Mouse (Mus musculus) left cerebral cortex, postnatal 4 days (tissue): ENCODE data around the gene Prr5. TPM values are rescaled to one million over a fixed set of nuclear protein-coding genes. Genes with fewer than 3 reads are reported as not detected.

ENCODE experiments used
- DNase-seq: peaks from one replicate; pipeline ENCODE4 v3.0.0-alpha.2; 2022
- intact Hi-C: fragments of 180-260 bp; cut with DNase I; formaldehyde crosslinking; loops from one replicate; pipeline ENCODE4 v1.15.1; 2025
- total RNA-seq, 2 experiments: library from RNA; stranded (reverse); gene quantifications; 2 replicates each; pipeline ENCODE4 v1.2.3; 2021

Gene Prr5
- total RNA-seq, 2 experiments from 2014 or later: 16.7 to 18.5 TPM

GRCm38 (mm10) chr15:84654975-84655374, 14.4 kb upstream of the Prr5 start:
- no peak for DNase-seq
- intact Hi-C loops: no loop called here

- no peak for DNase-seq
- intact Hi-C loops: no loop called here
Measured at GRCm38 (mm10) chr15:84656689-84657088, 12.7 kb upstream of the Prr5 start.

- DNase-seq: no peak
- intact Hi-C loops: no loop called here
Measured at GRCm38 (mm10) chr15:84657384-84658064, 11.9 kb upstream of the Prr5 start.

DNA sequence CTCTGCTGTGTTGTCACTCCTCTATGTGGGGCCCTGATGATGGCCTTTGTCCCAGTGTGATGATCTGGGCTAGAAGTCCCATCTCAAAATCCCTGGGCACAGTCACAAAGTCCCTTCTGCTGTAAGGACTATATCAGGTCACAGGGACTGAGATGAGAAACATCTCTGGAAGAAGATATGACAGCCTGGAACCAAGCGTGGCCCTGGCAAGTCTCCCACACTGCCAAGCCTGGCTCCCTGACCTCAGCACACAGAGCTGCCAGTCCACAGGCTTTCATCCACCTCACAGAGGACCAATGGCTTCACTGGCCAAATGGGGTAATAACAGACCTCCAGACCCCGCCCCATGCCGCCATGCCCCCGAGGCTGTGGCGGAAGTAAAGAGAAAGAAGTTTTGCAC, 10.8 kb upstream of the Prr5 start:
- DNase-seq: no peak
- intact Hi-C loops: no loop called here

- intact Hi-C loops: no loop called here
- no peak for DNase-seq
Measured at GRCm38 (mm10) chr15:84659856-84660255, 9.6 kb upstream of the Prr5 start.

DNA sequence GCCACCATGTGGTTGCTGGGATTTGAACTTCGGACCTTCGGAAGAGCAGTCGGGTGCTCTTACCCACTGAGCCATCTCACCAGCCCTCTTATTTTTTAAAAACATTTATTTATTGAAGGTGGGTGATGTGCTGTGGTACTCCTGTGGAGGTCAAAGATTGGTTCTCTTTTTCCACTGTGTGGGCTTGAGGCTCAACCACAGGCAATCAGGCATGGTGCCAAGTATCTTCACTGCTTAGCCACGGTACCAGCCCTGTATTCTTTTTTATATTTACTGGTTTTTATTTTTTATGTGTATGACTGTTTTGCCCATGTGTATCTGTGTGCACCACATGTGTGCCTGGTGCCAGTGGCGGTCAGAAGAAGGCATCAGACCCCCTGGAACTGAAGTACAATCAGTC, 8.1 kb upstream of the Prr5 start:
- DNase-seq: no peak
- intact Hi-C loops: no loop called here

GRCm38 (mm10) chr15:84662952-84663684, 6.3 kb upstream of the Prr5 start:
- intact Hi-C loops: no loop called here

GRCm38 (mm10) chr15:84663685-84664060, 5.7 kb upstream of the Prr5 start:
- DNase-seq: no peak
- intact Hi-C loops: no loop called here

More at GRCm38 (mm10) chr15:84662952-84663684, 6.3 kb upstream of the Prr5 start:
- peak; percentile 80 for DNase-seq

DNA sequence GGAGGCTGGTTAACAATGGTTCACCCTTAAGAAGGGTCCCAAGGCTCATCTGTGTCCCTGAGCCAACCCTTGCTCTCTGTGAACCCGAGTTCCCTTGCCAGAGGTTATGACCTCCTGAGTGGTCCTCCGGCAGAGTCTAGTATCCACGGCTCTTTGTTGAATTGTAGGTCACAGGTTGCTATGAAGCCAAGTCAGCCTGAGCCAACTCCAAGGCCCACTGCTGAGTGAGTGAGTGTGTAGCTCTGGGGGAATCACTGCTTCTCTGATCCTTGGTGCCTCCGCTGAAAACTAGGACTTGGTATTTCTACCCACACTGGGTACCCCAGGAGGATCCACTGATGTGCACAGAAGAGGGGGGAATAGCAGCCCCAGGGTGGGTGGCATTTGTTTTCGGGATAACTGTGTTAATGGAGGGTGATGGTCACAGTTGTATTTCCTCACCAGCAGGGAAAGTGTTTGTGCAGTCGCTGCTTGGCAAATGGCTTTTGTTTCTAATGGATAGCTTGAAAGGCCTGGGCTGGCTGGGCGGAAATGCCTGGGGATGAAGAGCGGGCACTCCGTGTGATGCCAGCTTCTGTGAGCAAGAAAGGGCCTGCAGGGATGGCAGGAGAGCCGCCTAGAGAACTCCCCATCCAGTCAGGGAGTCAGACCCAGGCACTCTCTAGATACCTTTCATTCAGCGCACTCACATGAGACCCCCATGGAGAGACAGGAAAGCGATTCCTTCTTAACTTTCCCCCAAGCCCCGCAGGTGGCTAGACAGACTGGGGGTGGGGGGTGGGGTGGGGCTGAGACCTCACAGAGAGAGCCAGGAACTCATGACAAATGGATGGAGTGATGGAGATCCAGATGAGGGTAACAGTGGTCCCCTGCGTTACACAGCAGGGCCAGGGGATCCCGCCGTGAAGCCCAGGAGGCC, 4.6 kb upstream of the Prr5 start:
- intact Hi-C loops: no loop called here
- peak; percentile 50 for DNase-seq

- intact Hi-C loops: no loop called here
- no peak for DNase-seq
Measured at GRCm38 (mm10) chr15:84665662-84666061, 3.8 kb upstream of the Prr5 start.

GRCm38 (mm10) chr15:84666065-84666464, 3.4 kb upstream of the Prr5 start:
- intact Hi-C loops: no loop called here
- DNase-seq: peak; percentile 69

DNA sequence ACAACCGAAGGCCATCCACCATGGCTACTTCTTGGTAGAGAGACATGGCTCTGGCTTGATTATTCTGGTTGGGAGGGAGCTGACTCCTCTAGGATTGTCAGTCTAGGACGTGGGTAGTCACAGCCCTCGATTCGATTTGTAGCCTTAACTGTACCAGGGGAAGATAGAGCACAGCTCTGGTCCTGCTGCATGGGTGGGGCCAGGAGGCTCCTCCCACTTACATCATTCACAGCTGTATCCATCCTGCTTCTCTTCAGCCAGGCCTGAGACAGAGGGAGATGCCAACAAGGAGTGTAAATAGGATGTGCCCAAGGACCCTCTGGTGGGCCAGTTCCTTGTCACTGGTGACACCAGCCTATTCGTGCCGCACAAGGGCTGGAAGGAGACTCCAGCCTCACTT, 1.8 kb upstream of the Prr5 start:
- no peak for DNase-seq
- intact Hi-C loops: no loop called here

- DNase-seq: peak; percentile 46
- intact Hi-C loops: no loop called here
Measured at GRCm38 (mm10) chr15:84669771-84670656, 594 bp downstream of the Prr5 start.

DNA sequence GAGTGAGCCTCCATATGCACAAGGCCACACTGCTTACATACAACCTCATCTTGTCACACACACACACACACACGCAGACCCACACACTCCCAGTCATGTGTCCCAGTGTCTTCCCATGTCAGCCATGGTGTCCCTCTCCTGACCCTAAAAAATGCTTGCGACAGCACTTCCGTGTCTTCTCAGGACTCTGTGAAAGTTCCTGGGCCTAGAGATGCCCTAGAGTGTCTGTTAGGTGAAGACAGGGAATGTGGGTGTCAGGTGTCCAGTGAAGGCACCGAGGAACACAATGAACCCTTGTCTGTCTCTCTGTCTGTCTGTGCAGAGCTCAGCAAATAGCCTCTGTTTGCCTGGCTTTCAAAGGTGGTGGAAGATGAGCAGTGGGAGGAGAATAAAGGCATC, 1.2 kb downstream of the Prr5 start:
- DNase-seq: no peak
- intact Hi-C loops: no loop called here

- intact Hi-C loops: no loop called here
- peak; percentile 69 for DNase-seq
Measured at GRCm38 (mm10) chr15:84671401-84672307, 2.2 kb downstream of the Prr5 start.

DNA sequence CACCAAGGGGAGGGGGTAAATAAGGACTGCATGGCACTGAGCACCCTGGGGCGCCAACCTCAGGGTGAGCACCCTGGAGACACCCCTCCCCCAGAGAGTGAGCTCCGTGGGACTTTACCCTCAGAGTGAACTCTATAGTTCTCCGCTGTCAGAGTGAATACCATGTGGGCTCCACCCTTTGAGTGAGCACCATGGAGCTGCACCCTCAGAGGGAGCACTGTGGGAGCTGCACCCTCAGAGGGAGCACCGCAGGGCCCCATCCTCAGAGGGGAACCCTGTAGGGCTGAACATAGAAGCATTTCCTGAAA, 2.8 kb downstream of the Prr5 start:
- DNase-seq: no peak
- intact Hi-C loops: no loop called here

DNA sequence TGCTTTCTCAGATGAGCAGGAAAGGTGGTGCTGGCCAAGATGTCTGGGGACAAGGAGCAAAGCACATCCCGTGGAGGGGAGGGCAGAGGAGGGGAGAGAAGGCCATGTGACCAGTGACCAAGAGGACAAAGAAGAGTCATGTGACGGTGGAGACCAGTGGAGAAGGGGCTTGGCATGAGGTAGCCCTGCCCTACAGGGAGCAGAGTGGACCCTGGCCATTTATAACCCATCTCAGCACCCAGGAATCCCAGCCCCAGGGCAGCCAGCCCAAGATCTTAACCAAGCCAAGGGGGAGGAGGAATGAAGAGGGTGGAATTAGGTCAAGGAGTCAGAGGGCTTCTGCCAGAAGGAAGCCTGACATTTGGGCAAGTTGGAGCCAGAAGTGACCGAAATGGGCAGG, 3.2 kb downstream of the Prr5 start:
- DNase-seq: no peak
- intact Hi-C loops: no loop called here

- intact Hi-C loops: no loop called here
- no peak for DNase-seq
Measured at GRCm38 (mm10) chr15:84674329-84675067, 5.1 kb downstream of the Prr5 start.

GRCm38 (mm10) chr15:84675317-84675716, 5.9 kb downstream of the Prr5 start:
- no peak for DNase-seq
- intact Hi-C loops: no loop called here
